Mouse (Mus musculus) E14TG2a.4 (cell line): ENCODE data around the gene Utp14a.

Source experiments
- CTCF ChIP-seq: conservative IDR thresholded peaks from 2 replicates; pipeline ENCODE4 v1.5.1; 2014; ENCODE audit warnings: low read length
- NANOG ChIP-seq: IDR thresholded peaks from 2 replicates; pipeline ENCODE4 v1.6.1; 2014; ENCODE audit warnings: borderline replicate concordance, low read length, mixed read lengths

DNA sequence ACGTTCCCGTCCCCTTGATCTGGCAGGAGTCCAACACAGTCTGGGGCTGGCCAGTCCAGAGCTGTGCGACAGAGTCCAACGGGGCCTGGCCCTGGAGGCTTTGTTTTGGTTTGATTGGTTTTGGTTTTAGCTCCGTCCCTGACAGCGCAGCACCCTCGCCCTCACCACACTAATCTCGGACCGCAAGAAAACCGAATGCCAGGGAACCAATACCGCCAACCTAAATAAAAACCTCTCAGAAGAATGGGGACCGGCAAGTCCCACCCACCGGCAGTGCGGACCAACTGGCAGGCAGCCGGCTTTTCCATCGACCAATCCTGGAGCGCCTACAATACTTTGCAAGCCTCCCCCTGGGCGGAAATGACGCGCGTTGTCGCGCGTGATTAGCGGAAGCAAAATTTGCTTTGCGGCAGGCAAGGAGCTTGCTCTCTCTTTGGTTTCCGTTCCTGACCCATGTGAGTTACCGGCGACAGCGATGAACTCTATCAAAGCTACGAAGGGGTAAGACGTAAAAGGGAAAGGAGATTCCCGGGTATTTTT is at the start of gene Utp14a:
- no peak for TF ChIP-seq CTCF
- TF ChIP-seq NANOG, result no peak
